Mouse (Mus musculus) kidney, adult 18-20 months (tissue): ENCODE results near the gene Cradd.

ENCODE experiments used
- DNase-seq: peaks from one replicate; pipeline ENCODE4 v3.0.0; 2021

Gene Cradd

GRCm38 (mm10) chr10:95302211-95303163 lies 21.4 kb downstream of the Cradd start:
- no peak for DNase-seq

GRCm38 (mm10) chr10:95300178-95300793 lies 23.6 kb downstream of the Cradd start:
- no peak for DNase-seq

GRCm38 (mm10) chr10:95299808-95300133 lies 24.2 kb downstream of the Cradd start:
- no peak for DNase-seq

GRCm38 (mm10) chr10:95299010-95299807 lies 24.7 kb downstream of the Cradd start:
- no peak for DNase-seq

GRCm38 (mm10) chr10:95298504-95298903 lies 25.4 kb downstream of the Cradd start:
- no peak for DNase-seq

GRCm38 (mm10) chr10:95297690-95298104 lies 26.2 kb downstream of the Cradd start:
- DNase-seq = no peak

GRCm38 (mm10) chr10:95297024-95297423 lies 26.9 kb downstream of the Cradd start:
- peak; percentile 36 for DNase-seq

GRCm38 (mm10) chr10:95293261-95293660 lies 30.7 kb downstream of the Cradd start:
- DNase-seq = no peak

GRCm38 (mm10) chr10:95292269-95292668 lies 31.7 kb downstream of the Cradd start:
- DNase-seq = no peak

GRCm38 (mm10) chr10:95291133-95291876 lies 32.6 kb downstream of the Cradd start:
- no peak for DNase-seq

GRCm38 (mm10) chr10:95289819-95290218 lies 34.1 kb downstream of the Cradd start:
- no peak for DNase-seq

- no peak for DNase-seq
Measured at GRCm38 (mm10) chr10:95288206-95288605, 35.7 kb downstream of the Cradd start.

- no peak for DNase-seq
Measured at GRCm38 (mm10) chr10:95287351-95287750, 36.6 kb downstream of the Cradd start.

GRCm38 (mm10) chr10:95283434-95283833 lies 40.5 kb downstream of the Cradd start:
- no peak for DNase-seq

- DNase-seq = no peak
Measured at GRCm38 (mm10) chr10:95281996-95282395, 41.9 kb downstream of the Cradd start.

GRCm38 (mm10) chr10:95281466-95281990 lies 42.4 kb downstream of the Cradd start:
- no peak for DNase-seq

- peak; percentile 66 for DNase-seq
Measured at GRCm38 (mm10) chr10:95280327-95280726, 43.6 kb downstream of the Cradd start.

GRCm38 (mm10) chr10:95279459-95279858 lies 44.5 kb downstream of the Cradd start:
- no peak for DNase-seq

- no peak for DNase-seq
Measured at GRCm38 (mm10) chr10:95278085-95278484, 45.8 kb downstream of the Cradd start.

- no peak for DNase-seq
Measured at GRCm38 (mm10) chr10:95275488-95275887, 48.4 kb downstream of the Cradd start.

GRCm38 (mm10) chr10:95273226-95273625 lies 50.7 kb downstream of the Cradd start:
- DNase-seq = no peak

- DNase-seq = no peak
Measured at GRCm38 (mm10) chr10:95269151-95269550, 54.8 kb downstream of the Cradd start.
